ENCODE assay signal across 8 mouse cellular contexts in genomic region chr6:65144621-65145205, GRCm38 (mm10). TPM values are rescaled to one million over a fixed set of nuclear protein-coding genes. Genes with fewer than 3 reads are reported as not detected.
DNase-seq lines count a peak whose midpoint lies in the region; ATAC-seq and TF ChIP-seq lines count a peak whose summit lies in the region.

TSS of gene Hpgds (minus strand) at chr6:65144908.

- no peak within 1 kb of the TSS for H3K27ac ChIP-seq in forebrain, embryonic 15.5 days (replicated peaks)
- no peak within 1 kb of the TSS for H3K27ac ChIP-seq in forebrain, embryonic 13.5 days
- H3K27ac ChIP-seq in kidney, adult 2 months (ENCODE audit: insufficient read depth, low read depth, low read length): no peak within 1 kb of the TSS
- peak within 1 kb of the TSS; percentile 38; the same call in 1 of the 2 replicates for H3K27ac ChIP-seq in midbrain, embryonic 10.5 days (replicated peaks)
- H3K27ac ChIP-seq in stomach, embryonic 15.5 days: no peak within 1 kb of the TSS

- TF ChIP-seq CTCF in kidney, adult 2 months (conservative IDR thresholded peaks at IDR 0.05; ENCODE audit: insufficient read depth, insufficient read length, low read depth, low read length): no peak

- H3K4me1 ChIP-seq in forebrain, embryonic 15.5 days: peaks cover 7% of the 10 kb centered on the region; the same call in 1 of the 2 replicates
- H3K4me1 ChIP-seq in forebrain, embryonic 13.5 days: peaks cover 17% of the 10 kb centered on the region; the same call in 1 of the 2 replicates
- H3K4me1 ChIP-seq in kidney, adult 2 months (ENCODE audit: control insufficient read depth, insufficient read depth, low read length): peaks cover 8% of the 10 kb centered on the region; the same call in 1 of the 2 replicates
- peaks cover 45% of the 10 kb centered on the region for H3K4me1 ChIP-seq in midbrain, embryonic 10.5 days
- no peaks in the 10 kb centered on the region for H3K4me1 ChIP-seq in stomach, embryonic 15.5 days

- no peaks in the 10 kb centered on the region for H3K27me3 ChIP-seq in forebrain, embryonic 15.5 days
- no peaks in the 10 kb centered on the region for H3K27me3 ChIP-seq in forebrain, embryonic 13.5 days
- H3K27me3 ChIP-seq in kidney, adult 2 months (replicated peaks; ENCODE audit: control insufficient read depth, insufficient read depth, low read length): no peaks in the 10 kb centered on the region
- H3K27me3 ChIP-seq in midbrain, embryonic 10.5 days (ENCODE audit: low read depth, poor library complexity, severe bottlenecking): no peaks in the 10 kb centered on the region
- no peaks in the 10 kb centered on the region for H3K27me3 ChIP-seq in stomach, embryonic 15.5 days (replicated peaks)

- no peaks in the 10 kb centered on the region for H3K9me3 ChIP-seq in forebrain, embryonic 15.5 days
- H3K9me3 ChIP-seq in forebrain, embryonic 13.5 days (replicated peaks): no peaks in the 10 kb centered on the region
- no peaks in the 10 kb centered on the region for H3K9me3 ChIP-seq in midbrain, embryonic 10.5 days (replicated peaks)
- no peaks in the 10 kb centered on the region for H3K9me3 ChIP-seq in stomach, embryonic 15.5 days

- DNase-seq in T-cell, adult 2 months (ENCODE audit: low spot score): peak; percentile 91
- peak; percentile 45 for DNase-seq in kidney, adult 2 months
- peak; percentile 21 for DNase-seq in midbrain, embryonic 10.5 days (ENCODE audit: low spot score)
- DNase-seq in urinary bladder, postnatal 36 days (ENCODE audit: low spot score in 2 of 2): no peak
- no peak for DNase-seq in urinary bladder, adult 2 months (ENCODE audit: low spot score)

- no peak within 1 kb of the TSS for H3K4me2 ChIP-seq in forebrain, embryonic 15.5 days (replicated peaks)
- no peak within 1 kb of the TSS for H3K4me2 ChIP-seq in forebrain, embryonic 13.5 days
- H3K4me2 ChIP-seq in stomach, embryonic 15.5 days: 0 out of 2 replicates have a peak within 1 kb of the TSS, but pooled peaks have one; percentile 2

- ATAC-seq in forebrain, embryonic 15.5 days (replicated peaks): 0 out of 2 replicates have a peak, but pooled peaks have one; percentile 32
- ATAC-seq in forebrain, embryonic 13.5 days: no peak
- peak; percentile 47; the same call in 1 of the 2 replicates for ATAC-seq in stomach, embryonic 15.5 days (ENCODE audit: insufficient read depth, low FRiP score, low read depth)

- 32% methylated on average over 16 of the region's 16 CpGs for WGBS in forebrain, embryonic 15.5 days
- WGBS in forebrain, embryonic 13.5 days: 37% methylated on average over 16 of the region's 16 CpGs
- 12% methylated on average over 16 of the region's 16 CpGs for WGBS in kidney, adult 2 months
- 39% methylated on average over 16 of the region's 16 CpGs for WGBS in midbrain, embryonic 10.5 days
- WGBS in stomach, embryonic 15.5 days: 37% methylated on average over 16 of the region's 16 CpGs

- no peaks in the 10 kb centered on the region for H3K36me3 ChIP-seq in forebrain, embryonic 15.5 days
- H3K36me3 ChIP-seq in forebrain, embryonic 13.5 days (ENCODE audit: poor library complexity, severe bottlenecking): no peaks in the 10 kb centered on the region
- no peaks in the 10 kb centered on the region for H3K36me3 ChIP-seq in kidney, adult 2 months (ENCODE audit: control insufficient read depth, insufficient read depth, low read length)
- no peaks in the 10 kb centered on the region for H3K36me3 ChIP-seq in midbrain, embryonic 10.5 days
- no peaks in the 10 kb centered on the region for H3K36me3 ChIP-seq in stomach, embryonic 15.5 days

- H3K4me3 ChIP-seq in forebrain, embryonic 15.5 days: no peak within 1 kb of the TSS
- H3K4me3 ChIP-seq in forebrain, embryonic 13.5 days: no peak within 1 kb of the TSS
- H3K4me3 ChIP-seq in kidney, adult 2 months (ENCODE audit: insufficient read depth, low read depth, low read length): no peak within 1 kb of the TSS
- peak within 1 kb of the TSS; percentile 23 for H3K4me3 ChIP-seq in midbrain, embryonic 10.5 days
- no peak within 1 kb of the TSS for H3K4me3 ChIP-seq in stomach, embryonic 15.5 days (replicated peaks)

- TF ChIP-seq POLR2A in kidney, adult 2 months (IDR thresholded peaks at IDR 0.05; ENCODE audit: low read depth, low read length): no peak

- H3K9ac ChIP-seq in forebrain, embryonic 15.5 days (replicated peaks): no peak within 1 kb of the TSS
- H3K9ac ChIP-seq in forebrain, embryonic 13.5 days: no peak within 1 kb of the TSS
- H3K9ac ChIP-seq in stomach, embryonic 15.5 days: no peak within 1 kb of the TSS

RNA-seq across cellular contexts. Expression of gene Hpgds, which starts in this region (rescaled TPM):
- polyA plus RNA-seq in forebrain, embryonic 15.5 days (2015; fragmentation: Nextera tagmentation; extraction: Ambion mirVana): 4.7 and 5.9 TPM in 2 replicates
- polyA plus RNA-seq in forebrain, embryonic 13.5 days (2015; fragmentation: Nextera tagmentation; extraction: Ambion mirVana): 4.4 and 4.9 TPM in 2 replicates
- polyA plus RNA-seq in kidney, adult 2 months (2012; rRNA removed): 0.34 and 0.83 TPM in 2 replicates
- 7.7 and 12.8 TPM in 2 replicates for polyA plus RNA-seq in midbrain, embryonic 10.5 days (2016; fragmentation: Nextera tagmentation; extraction: Ambion mirVana)
- 7.1 and 7.2 TPM in 2 replicates for polyA plus RNA-seq in stomach, embryonic 15.5 days (2015; fragmentation: Nextera tagmentation; extraction: Ambion mirVana)
- polyA plus RNA-seq in urinary bladder, adult 2 months (2012; rRNA removed): 4.4 and 4.5 TPM in 2 replicates

Comparison
In these comparisons a context has a peak if more than half of its experiments do, and no peak if none do; other contexts are left out.
1. Peak in DNase-seq in kidney, adult 2 months; RNA of the gene not detected or under 1 TPM.
2. DNase-seq: peak in T-cell, adult 2 months (single experiment) and midbrain, embryonic 10.5 days (single experiment); none in urinary bladder, postnatal 36 days (0 of 2) and urinary bladder, adult 2 months (single experiment).